Mouse (Mus musculus) right cerebral cortex, postnatal 14 days (tissue): Measurements from ENCODE around the gene Kmt5b.

ENCODE experiments used
- DNase-seq: peaks from one replicate; pipeline ENCODE4 v3.0.0; 2022

The Kmt5b gene

GRCm38 (mm10) chr19:3844836-3845235 lies 77.6 kb downstream of the Kmt5b start:
- DNase-seq, result no peak

GRCm38 (mm10) chr19:3845339-3845738 lies 78.1 kb downstream of the Kmt5b start:
- DNase-seq, result no peak

GRCm38 (mm10) chr19:3845803-3846406 lies 78.7 kb downstream of the Kmt5b start:
- no peak for DNase-seq

GRCm38 (mm10) chr19:3846676-3847604 lies 79.7 kb downstream of the Kmt5b start:
- DNase-seq, result no peak

GRCm38 (mm10) chr19:3847711-3848110 lies 80.5 kb downstream of the Kmt5b start:
- no peak for DNase-seq

GRCm38 (mm10) chr19:3848207-3848808 lies 81.1 kb downstream of the Kmt5b start:
- no peak for DNase-seq

GRCm38 (mm10) chr19:3849251-3849650 lies 82.0 kb downstream of the Kmt5b start:
- DNase-seq, result no peak

GRCm38 (mm10) chr19:3850076-3850475 lies 82.9 kb downstream of the Kmt5b start:
- DNase-seq, result no peak

GRCm38 (mm10) chr19:3850847-3851469 lies 83.7 kb downstream of the Kmt5b start:
- DNase-seq, result no peak

GRCm38 (mm10) chr19:3851502-3851962 lies 84.3 kb downstream of the Kmt5b start, which contains the start of gene Chka:
TSS of gene Chka (plus strand) at chr19:3851773.
- DNase-seq, result peak; percentile 99

GRCm38 (mm10) chr19:3851979-3852681 lies 84.9 kb downstream of the Kmt5b start:
- peak; percentile 53 for DNase-seq

GRCm38 (mm10) chr19:3853121-3853520 lies 85.9 kb downstream of the Kmt5b start:
- DNase-seq, result no peak

GRCm38 (mm10) chr19:3853891-3854290 lies 86.7 kb downstream of the Kmt5b start:
- DNase-seq, result peak; percentile 23

- no peak for DNase-seq
These were observed 87.9 kb downstream of the Kmt5b start for GRCm38 (mm10) chr19:3855091-3855490.

GRCm38 (mm10) chr19:3855601-3856000 lies 88.4 kb downstream of the Kmt5b start:
- DNase-seq, result peak; percentile 22

GRCm38 (mm10) chr19:3857220-3857619 lies 90.0 kb downstream of the Kmt5b start:
- no peak for DNase-seq

- no peak for DNase-seq
These were observed 95.5 kb downstream of the Kmt5b start for GRCm38 (mm10) chr19:3862713-3863112.

GRCm38 (mm10) chr19:3864960-3865359 lies 97.7 kb downstream of the Kmt5b start:
- DNase-seq, result no peak
